Mouse (Mus musculus) liver, embryonic 13.5 days (tissue): ENCODE measurements around the gene Nop53. TPM values are rescaled to one million over a fixed set of nuclear protein-coding genes. Genes with fewer than 3 reads are reported as not detected.

Experiments
- ATAC-seq: fragments of 200-750 bp; cut with Nextera tagmentation; 2 replicates; pipeline ENCODE4 v1.8.0; 2017; ENCODE audit warnings: low read depth, mild to moderate bottlenecking, moderate number of reproducible peaks, moderate library complexity
- DNase-seq: peaks from one replicate; pipeline ENCODE4 v3.0.0; 2022
- H3K27ac ChIP-seq: fragments of 300-500 bp; sonication (generic); 2 replicates; pipeline ENCODE4 v1.5.1; 2015; ENCODE audit warnings: moderate library complexity, mild to moderate bottlenecking, inconsistent platforms
- H3K27me3 ChIP-seq: fragments of 300-500 bp; sonication (generic); 2 replicates; pipeline ENCODE4 v1.6.1; 2015; ENCODE audit warnings: mild to moderate bottlenecking, inconsistent platforms
- H3K36me3 ChIP-seq: fragments of 300-500 bp; sonication (generic); 2 replicates; pipeline ENCODE4 v1.6.1; 2015; ENCODE audit warnings: mild to moderate bottlenecking, inconsistent platforms
- H3K4me1 ChIP-seq: fragments of 300-500 bp; sonication (generic); replicated peaks from 2 replicates; pipeline ENCODE4 v1.6.1; 2015; ENCODE audit warnings: inconsistent platforms
- H3K4me2 ChIP-seq: fragments of 300-500 bp; sonication (generic); 2 replicates; pipeline ENCODE4 v1.6.1; 2015; ENCODE audit warnings: inconsistent platforms, mild to moderate bottlenecking, moderate library complexity
- H3K4me3 ChIP-seq: fragments of 300-500 bp; sonication (generic); replicated peaks from 2 replicates; pipeline ENCODE4 v1.5.1; 2015; ENCODE audit warnings: mild to moderate bottlenecking, inconsistent platforms
- H3K9ac ChIP-seq: fragments of 300-500 bp; sonication (generic); 2 replicates; pipeline ENCODE4 v1.6.1; 2015; ENCODE audit warnings: mild to moderate bottlenecking, inconsistent platforms
- H3K9me3 ChIP-seq: fragments of 300-500 bp; sonication (generic); replicated peaks from 2 replicates; pipeline ENCODE4 v1.6.1; 2016; ENCODE audit warnings: inconsistent platforms
- whole genome bisulfite sequencing: fragments of 180-500 bp; shearing (Covaris S2); methylation state at CpG from one replicate; pipeline ENCODE4 v1.1.7; 2015; ENCODE audit not compliant: insufficient replicate concordance; 5-methylcytosine and 5-hydroxymethylcytosine counted together
- polyA plus RNA-seq: library from polyadenylated mRNA; unstranded; fragments of >200 nt; fragmentation: Nextera tagmentation; extraction: Ambion mirVana; gene quantifications from 2 replicates; pipeline ENCODE4 v1.2.1, GENCODE M21; 2015

Gene Nop53
- polyA plus RNA-seq, 1 experiment from 2014 or later, result 122 TPM

- Histone ChIP-seq H3K36me3 (peaks cover 57% of the 10 kb centered on the region), H3K9ac (no peak overlapping the region; the same call in 1 of the 2 replicates), H3K27ac (no peak overlapping the region), H3K4me1 (peaks cover 51% of the 10 kb centered on the region), H3K4me3 (peak overlapping the region; percentile 73), H3K9me3 (no peaks in the 10 kb centered on the region), H3K4me2 (peak overlapping the region; percentile 89), H3K27me3 (no peaks in the 10 kb centered on the region)
- WGBS, result 94% methylated on average over 1 of the region's 1 CpGs
- ATAC-seq, result no peak
- no peak for DNase-seq
These were observed 1.6 kb downstream of the Nop53 start for GRCm38 (mm10) chr7:15944311-15944710.

- 84% methylated on average over 3 of the region's 3 CpGs for WGBS
These were observed 7.3 kb downstream of the Nop53 start for GRCm38 (mm10) chr7:15938621-15939020.

DNA sequence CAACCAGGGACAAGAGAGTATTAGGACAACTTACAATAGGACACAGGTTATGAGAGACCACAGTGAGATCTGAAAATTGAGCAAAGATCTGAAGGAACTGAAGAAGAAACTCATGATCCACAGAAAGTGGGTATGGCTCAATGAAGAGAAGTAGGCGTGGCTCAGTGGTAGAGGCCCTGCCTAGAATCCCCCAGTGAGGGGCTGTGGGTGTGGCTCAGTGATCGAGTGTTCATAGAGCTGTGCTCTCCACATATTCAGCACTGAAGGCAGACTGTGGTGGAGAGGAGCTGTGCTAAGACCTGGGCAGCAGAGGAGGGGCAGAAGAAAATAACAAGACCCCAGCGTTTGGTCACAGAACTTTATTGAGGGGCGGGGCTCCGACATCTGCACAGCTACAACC lies 8.4 kb downstream of the Nop53 start:
- peaks cover 67% of the 10 kb centered on the region for H3K36me3 ChIP-seq
- whole genome bisulfite sequencing, result 68% methylated on average over 5 of the region's 5 CpGs

More at GRCm38 (mm10) chr7:15938621-15939020, 7.3 kb downstream of the Nop53 start:
- peaks cover 78% of the 10 kb centered on the region for H3K36me3 ChIP-seq
- no peak overlapping the region for H3K4me2 ChIP-seq
- H3K4me3 ChIP-seq, result no peak overlapping the region
- no peaks in the 10 kb centered on the region for H3K9me3 ChIP-seq
- H3K4me1 ChIP-seq, result 0 out of 2 replicates have a peak, but pooled peaks cover 3% of the 10 kb centered on the region
- H3K27ac ChIP-seq, result no peak overlapping the region
- no peak overlapping the region for H3K9ac ChIP-seq
- ATAC-seq, result no peak
- peaks cover 1% of the 10 kb centered on the region for H3K27me3 ChIP-seq
- no peak for DNase-seq

GRCm38 (mm10) chr7:15933437-15934359 lies 12.2 kb downstream of the Nop53 start:
- Histone ChIP-seq H3K27me3 (peaks cover 5% of the 10 kb centered on the region), H3K9me3 (no peaks in the 10 kb centered on the region), H3K9ac (no peak overlapping the region), H3K4me2 (no peak overlapping the region), H3K36me3 (peaks cover 29% of the 10 kb centered on the region), H3K4me3 (no peak overlapping the region), H3K27ac (no peak overlapping the region), H3K4me1 (peaks cover 6% of the 10 kb centered on the region)
- DNase-seq (no peak), ATAC-seq (no peak)
- WGBS, result 28% methylated on average over 16 of the region's 16 CpGs

More for the DNA sequence above, 8.4 kb downstream of the Nop53 start:
- Histone ChIP-seq H3K27me3 (peaks cover 5% of the 10 kb centered on the region), H3K4me2 (no peak overlapping the region), H3K9ac (no peak overlapping the region), H3K27ac (no peak overlapping the region), H3K9me3 (no peaks in the 10 kb centered on the region), H3K4me3 (no peak overlapping the region), H3K4me1 (no peaks in the 10 kb centered on the region)
- DNase-seq, result no peak
- ATAC-seq, result no peak

DNA sequence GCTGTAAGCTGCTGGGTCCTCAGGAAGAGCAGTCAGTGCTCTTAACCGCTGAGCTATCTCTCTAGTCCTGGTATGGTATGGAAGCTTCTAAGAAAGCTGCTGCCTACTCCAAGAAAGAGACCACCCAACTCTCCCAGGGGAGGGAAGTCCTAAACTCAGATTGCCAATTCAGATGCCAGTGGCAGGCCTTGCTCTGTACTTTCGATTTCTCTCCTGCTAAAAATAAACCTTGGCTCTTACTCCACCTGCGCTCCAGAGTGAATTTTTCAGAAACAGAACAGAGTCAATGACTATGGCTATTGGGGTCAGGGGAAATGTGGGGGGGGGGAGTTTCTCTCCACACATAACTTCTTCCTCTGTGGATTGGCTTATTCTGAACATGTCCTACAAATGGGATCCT lies 14.2 kb downstream of the Nop53 start:
- no peak for ATAC-seq
- Histone ChIP-seq H3K27me3 (peaks cover 5% of the 10 kb centered on the region), H3K9me3 (no peaks in the 10 kb centered on the region), H3K4me2 (no peak overlapping the region), H3K4me1 (peaks cover 6% of the 10 kb centered on the region), H3K36me3 (peaks cover 8% of the 10 kb centered on the region), H3K27ac (no peak overlapping the region), H3K4me3 (no peak overlapping the region), H3K9ac (no peak overlapping the region)
- no peak for DNase-seq
- 55% methylated on average over 3 of the region's 3 CpGs for WGBS

GRCm38 (mm10) chr7:15930543-15930942 lies 15.3 kb downstream of the Nop53 start:
- H3K4me3 ChIP-seq, result no peak overlapping the region
- peaks cover 10% of the 10 kb centered on the region for H3K27me3 ChIP-seq
- no peak overlapping the region for H3K27ac ChIP-seq
- H3K4me2 ChIP-seq, result no peak overlapping the region
- no peaks in the 10 kb centered on the region for H3K9me3 ChIP-seq
- no peak for ATAC-seq
- peaks cover 6% of the 10 kb centered on the region for H3K4me1 ChIP-seq
- 40% methylated on average over 2 of the region's 2 CpGs for WGBS
- DNase-seq, result no peak
- peaks cover 2% of the 10 kb centered on the region; the same call in 1 of the 2 replicates for H3K36me3 ChIP-seq
- no peak overlapping the region for H3K9ac ChIP-seq

GRCm38 (mm10) chr7:15929910-15930309 lies 16.0 kb downstream of the Nop53 start:
- ATAC-seq, result peak; percentile 84

DNA sequence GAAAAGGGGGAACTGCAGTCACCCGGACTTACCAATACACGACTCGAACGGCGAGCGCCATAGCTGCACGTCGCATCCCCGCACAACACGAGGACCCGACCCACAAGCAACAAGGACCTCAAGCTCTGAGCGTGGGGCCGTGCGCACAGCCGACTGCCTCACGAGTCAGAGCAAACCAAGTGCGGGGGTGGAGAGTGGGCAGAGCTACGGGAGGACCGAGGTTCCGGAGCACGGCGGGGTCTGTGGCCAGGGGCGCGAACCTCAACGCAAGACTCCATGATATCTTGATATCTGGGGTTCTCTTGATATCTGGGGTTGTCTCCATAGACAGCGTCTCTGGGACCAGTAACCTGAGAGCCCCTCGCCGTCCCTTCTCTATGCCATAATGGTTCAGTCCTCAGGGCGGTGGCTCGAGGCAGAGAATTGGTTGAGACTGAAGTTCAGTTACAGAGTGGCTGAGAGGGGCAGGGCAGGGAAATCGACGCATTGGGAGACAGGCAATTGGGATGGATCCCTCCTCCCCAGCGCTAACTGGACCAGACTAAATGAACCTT lies 23.6 kb downstream of the Nop53 start, which contains the start of gene Selenow:
Gene Selenow, minus strand, starts transcription at position 183 of the 554 bp plus-strand sequence.
- Histone ChIP-seq H3K36me3 (peaks cover 25% of the 10 kb centered on the region), H3K9me3 (no peaks in the 10 kb centered on the region), H3K4me3 (peak within 1 kb of the TSS; percentile 74), H3K4me1 (peaks cover 43% of the 10 kb centered on the region), H3K27ac (peak within 1 kb of the TSS; percentile 80), H3K27me3 (peaks cover 17% of the 10 kb centered on the region), H3K4me2 (peak within 1 kb of the TSS; percentile 82), H3K9ac (peak within 1 kb of the TSS; percentile 82)
- WGBS, result under 1% methylated on average over 33 of the region's 33 CpGs
- peak; percentile 95 for ATAC-seq
- DNase-seq, result peak; percentile 89

More at GRCm38 (mm10) chr7:15929910-15930309, 16.0 kb downstream of the Nop53 start:
- Histone ChIP-seq H3K9me3 (no peaks in the 10 kb centered on the region), H3K9ac (no peak overlapping the region), H3K27ac (no peak overlapping the region), H3K27me3 (peaks cover 12% of the 10 kb centered on the region), H3K4me1 (peaks cover 6% of the 10 kb centered on the region), H3K36me3 (no peaks in the 10 kb centered on the region), H3K4me2 (no peak overlapping the region), H3K4me3 (no peak overlapping the region)
- DNase-seq, result peak; percentile 65
- 19% methylated on average over 4 of the region's 4 CpGs for WGBS

DNA sequence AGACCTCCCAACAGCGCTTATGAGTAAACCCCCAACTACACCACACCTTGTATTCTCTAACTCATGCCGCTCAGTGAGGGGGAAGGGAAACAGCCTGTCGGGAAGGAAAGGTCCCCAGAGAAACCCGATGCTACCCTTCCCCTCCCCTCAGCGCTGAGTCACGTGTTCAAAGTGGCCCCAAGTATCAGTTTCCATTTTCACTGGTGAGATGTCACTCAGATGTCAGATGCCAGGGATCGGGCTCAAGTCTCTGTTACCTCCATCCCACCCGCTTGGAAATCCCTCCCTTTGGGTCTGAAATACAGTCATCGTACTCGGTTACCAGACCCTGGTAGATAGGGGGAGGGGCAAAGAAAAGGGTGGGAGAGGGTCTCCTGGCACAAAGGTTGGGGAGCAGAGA lies 24.1 kb downstream of the Nop53 start:
- WGBS, result 1% methylated on average over 10 of the region's 10 CpGs
- Histone ChIP-seq H3K27me3 (peaks cover 17% of the 10 kb centered on the region), H3K4me3 (peak overlapping the region; percentile 74), H3K36me3 (peaks cover 30% of the 10 kb centered on the region), H3K4me1 (peaks cover 43% of the 10 kb centered on the region), H3K4me2 (peak overlapping the region; percentile 82), H3K9ac (peak overlapping the region; percentile 82), H3K27ac (peak overlapping the region; percentile 80), H3K9me3 (no peaks in the 10 kb centered on the region)
- ATAC-seq (peak; percentile 48), DNase-seq (peak; percentile 46)

GRCm38 (mm10) chr7:15920645-15921190 lies 25.2 kb downstream of the Nop53 start:
- H3K27ac ChIP-seq, result peak overlapping the region; percentile 80
- peaks cover 14% of the 10 kb centered on the region for H3K27me3 ChIP-seq
- peaks cover 43% of the 10 kb centered on the region for H3K4me1 ChIP-seq
- H3K4me2 ChIP-seq, result peak overlapping the region; percentile 82
- peak overlapping the region; percentile 74 for H3K4me3 ChIP-seq
- H3K9me3 ChIP-seq, result no peaks in the 10 kb centered on the region
- DNase-seq (no peak), ATAC-seq (no peak)
- H3K36me3 ChIP-seq, result peaks cover 30% of the 10 kb centered on the region
- WGBS, result 71% methylated on average over 6 of the region's 6 CpGs
- peak overlapping the region; percentile 82 for H3K9ac ChIP-seq

- Histone ChIP-seq H3K4me1 (peaks cover 43% of the 10 kb centered on the region), H3K27me3 (peaks cover 10% of the 10 kb centered on the region), H3K9me3 (no peaks in the 10 kb centered on the region), H3K4me3 (peak overlapping the region; percentile 74), H3K9ac (no peak overlapping the region; the same call in 1 of the 2 replicates), H3K4me2 (peak overlapping the region; percentile 82), H3K27ac (0 out of 2 replicates have a peak overlapping the region, but pooled peaks have one; percentile 9), H3K36me3 (peaks cover 30% of the 10 kb centered on the region)
- 82% methylated on average over 9 of the region's 9 CpGs for WGBS
- no peak for ATAC-seq
- no peak for DNase-seq
These were observed 25.9 kb downstream of the Nop53 start for GRCm38 (mm10) chr7:15919947-15920346.
